Mouse (Mus musculus) right cerebral cortex, postnatal 10 days (tissue): ENCODE results near the gene Scrn1.

Experiments
- DNase-seq, 2 experiments: peaks; one replicate each; pipeline ENCODE4 v3.0.0; 2021; ENCODE audit warnings: low spot score in 2 of 2

Scrn1 gene

GRCm38 (mm10) chr6:54565665-54566545, at the start of gene Scrn1:
TSS of gene Scrn1 (minus strand) at chr6:54566489.
- peak; percentile 90 to 92 for DNase-seq

- no peak for DNase-seq
These were observed 40.0 kb upstream of the Scrn1 start for GRCm38 (mm10) chr6:54606241-54606640.

- DNase-seq = no peak
These were observed 37.9 kb upstream of the Scrn1 start for GRCm38 (mm10) chr6:54604001-54604715.

- DNase-seq = no peak
These were observed 36.6 kb upstream of the Scrn1 start for GRCm38 (mm10) chr6:54602891-54603290.

- DNase-seq = no peak
These were observed 34.5 kb upstream of the Scrn1 start for GRCm38 (mm10) chr6:54600681-54601347.

GRCm38 (mm10) chr6:54597711-54598110, 31.4 kb upstream of the Scrn1 start:
- DNase-seq = no peak

GRCm38 (mm10) chr6:54597208-54597607, 30.9 kb upstream of the Scrn1 start, which contains the start of gene Fkbp14:
TSS of gene Fkbp14 (minus strand) at chr6:54597308.
- DNase-seq = no peak

GRCm38 (mm10) chr6:54595330-54595878, 29.1 kb upstream of the Scrn1 start:
- peak in 1 of 2 experiments; percentile 27 for DNase-seq

- DNase-seq = peak; percentile 94
These were observed 28.4 kb upstream of the Scrn1 start, which contains the start of gene Plekha8 for GRCm38 (mm10) chr6:54594469-54595329. TSS of gene Plekha8 (plus strand) at chr6:54595111.

GRCm38 (mm10) chr6:54593766-54594468, 27.6 kb upstream of the Scrn1 start:
- DNase-seq = no peak

GRCm38 (mm10) chr6:54592938-54593535, 26.7 kb upstream of the Scrn1 start:
- DNase-seq = peak; percentile 98

GRCm38 (mm10) chr6:54591778-54592177, 25.5 kb upstream of the Scrn1 start:
- no peak for DNase-seq

GRCm38 (mm10) chr6:54590691-54591090, 24.4 kb upstream of the Scrn1 start:
- DNase-seq = no peak

GRCm38 (mm10) chr6:54588212-54588611, 21.9 kb upstream of the Scrn1 start:
- no peak for DNase-seq

GRCm38 (mm10) chr6:54587683-54588082, 21.4 kb upstream of the Scrn1 start:
- DNase-seq = no peak

GRCm38 (mm10) chr6:54586911-54587310, 20.6 kb upstream of the Scrn1 start:
- DNase-seq = no peak

- DNase-seq = peak in 1 of 2 experiments; percentile 54
These were observed 19.9 kb upstream of the Scrn1 start for GRCm38 (mm10) chr6:54586175-54586574.

- DNase-seq = no peak
These were observed 7.1 kb upstream of the Scrn1 start for GRCm38 (mm10) chr6:54573218-54573955.

- peak; percentile 36 to 57 for DNase-seq
These were observed 3.5 kb upstream of the Scrn1 start for GRCm38 (mm10) chr6:54569776-54570175.
